Mouse (Mus musculus) heart, postnatal 0 days (tissue): ENCODE data around the gene Gadd45gip1. TPM values are rescaled to one million over a fixed set of nuclear protein-coding genes. Genes with fewer than 3 reads are reported as not detected.
"Not testable (repeated sequence)": the region's sequence is repeated elsewhere in the genome, so short reads cannot be mapped to it uniquely, and the experiment has no call there.

Experiments used
- ATAC-seq: fragments of 200-750 bp; cut with Nextera tagmentation; 2 replicates; pipeline ENCODE4 v1.8.0; 2017; ENCODE audit warnings: low read depth, moderate number of reproducible peaks, moderate library complexity; ENCODE audit not compliant: insufficient read depth
- DNase-seq: peaks from one replicate; pipeline ENCODE4 v3.0.0-alpha.2; 2016; ENCODE audit warnings: low spot score
- H3K27ac ChIP-seq: fragments of 300-500 bp; sonication (generic); 2 replicates; pipeline ENCODE4 v1.5.1; 2014; ENCODE audit warnings: low read depth, mild to moderate bottlenecking
- H3K27me3 ChIP-seq: fragments of 300-500 bp; sonication (generic); 2 replicates; pipeline ENCODE4 v1.6.1; 2014; ENCODE audit warnings: low read length, mixed read lengths; ENCODE audit not compliant: control insufficient read depth, insufficient read depth
- H3K36me3 ChIP-seq: fragments of 300-500 bp; sonication (generic); replicated peaks from 2 replicates; pipeline ENCODE4 v1.6.1; 2014; ENCODE audit warnings: low read length, mixed read lengths; ENCODE audit not compliant: control insufficient read depth, insufficient read depth
- H3K4me1 ChIP-seq: fragments of 300-500 bp; sonication (generic); 2 replicates; pipeline ENCODE4 v1.6.1; 2014; ENCODE audit warnings: antibody characterized with exemption; ENCODE audit not compliant: control insufficient read depth, insufficient read depth
- H3K4me2 ChIP-seq: fragments of 300-500 bp; sonication (generic); 2 replicates; pipeline ENCODE4 v1.6.1; 2014; ENCODE audit warnings: low read depth, mild to moderate bottlenecking, low read length, moderate library complexity
- H3K4me3 ChIP-seq: fragments of 300-500 bp; sonication (generic); 2 replicates; pipeline ENCODE4 v1.5.1; 2014; ENCODE audit warnings: low read depth, low read length
- H3K9ac ChIP-seq: fragments of 300-500 bp; sonication (generic); replicated peaks from 2 replicates; pipeline ENCODE4 v1.6.1; 2014; ENCODE audit warnings: low read depth, low read length, mixed read lengths
- H3K9me3 ChIP-seq: fragments of 300-500 bp; sonication (generic); replicated peaks from 2 replicates; pipeline ENCODE4 v1.6.1; 2016; ENCODE audit warnings: low read length; ENCODE audit not compliant: control insufficient read depth
- CTCF ChIP-seq: IDR thresholded peaks from 2 replicates; pipeline ENCODE4 v1.5.1; 2016; ENCODE audit warnings: antibody characterized with exemption, control low read depth, low read depth
- EP300 ChIP-seq: IDR thresholded peaks from 2 replicates; pipeline ENCODE4 v1.6.1; 2016; ENCODE audit warnings: antibody characterized with exemption, low read depth
- WGBS: fragments of 180-500 bp; shearing (Covaris S2); extraction: QIAGEN DNeasy Blood & Tissue Kit; methylation state at CpG from one replicate; pipeline ENCODE4 v1.1.7; 2014; 5-methylcytosine and 5-hydroxymethylcytosine counted together
- polyA plus RNA-seq: library from polyadenylated mRNA; unstranded; fragments of >200 nt; fragmentation: Nextera tagmentation; extraction: Ambion mirVana; gene quantifications from 2 replicates; pipeline ENCODE4 v1.2.1, GENCODE M21; 2015
- total RNA-seq: library from RNA; depleted of rRNA; stranded (reverse); fragments of >200 nt; gene quantifications from 2 replicates; pipeline ENCODE4 v1.2.3, GENCODE M21; 2014; ENCODE audit warnings: low replicate concordance

The Gadd45gip1 gene
- total and polyA plus RNA-seq, 2 experiments from 2014 or later, result 49.8 to 50.0 TPM

- H3K36me3 ChIP-seq, result no peaks in the 10 kb centered on the region
- 1% methylated on average over 18 of the region's 18 CpGs for WGBS
- no peak overlapping the region for H3K9ac ChIP-seq
- ATAC-seq (peak; percentile 79), DNase-seq (peak; percentile 61)
- TF ChIP-seq EP300 (no peak), CTCF (peak; percentile 81)
- no peak overlapping the region for H3K4me2 ChIP-seq
- H3K27me3 ChIP-seq, result no peaks in the 10 kb centered on the region
- H3K27ac ChIP-seq, result no peak overlapping the region
- H3K9me3 ChIP-seq, result no peaks in the 10 kb centered on the region
- no peak overlapping the region for H3K4me3 ChIP-seq
- no peaks in the 10 kb centered on the region for H3K4me1 ChIP-seq
Measured at GRCm38 (mm10) chr8:84823653-84824052, 7.7 kb upstream of the Gadd45gip1 start.

- DNase-seq (no peak), ATAC-seq (no peak)
- no peak overlapping the region for H3K27ac ChIP-seq
- H3K9me3 ChIP-seq, result no peaks in the 10 kb centered on the region
- WGBS, result 57% methylated on average over 4 of the region's 4 CpGs
- no peaks in the 10 kb centered on the region for H3K36me3 ChIP-seq
- TF ChIP-seq EP300 (no peak), CTCF (no peak)
- no peak overlapping the region for H3K9ac ChIP-seq
- H3K4me1 ChIP-seq, result no peaks in the 10 kb centered on the region
- no peak overlapping the region for H3K4me2 ChIP-seq
- H3K4me3 ChIP-seq, result no peak overlapping the region
- H3K27me3 ChIP-seq, result no peaks in the 10 kb centered on the region
Measured at GRCm38 (mm10) chr8:84825636-84826035, 5.7 kb upstream of the Gadd45gip1 start.

- WGBS, result 66% methylated on average over 2 of the region's 2 CpGs
- H3K9ac ChIP-seq, H3K9me3 ChIP-seq, ATAC-seq, H3K4me1 ChIP-seq, H3K27ac ChIP-seq, H3K36me3 ChIP-seq, H3K27me3 ChIP-seq, H3K4me3 ChIP-seq, DNase-seq, H3K4me2 ChIP-seq: not testable (repeated sequence)
Measured at GRCm38 (mm10) chr8:84826518-84826917, 4.8 kb upstream of the Gadd45gip1 start.

GRCm38 (mm10) chr8:84832034-84832717, 854 bp downstream of the Gadd45gip1 start:
- H3K27ac ChIP-seq, result peak overlapping the region; percentile 87
- peak; percentile 71 for DNase-seq
- peaks cover 35% of the 10 kb centered on the region for H3K36me3 ChIP-seq
- H3K4me2 ChIP-seq, result peak overlapping the region; percentile 93
- peak; percentile 77 for ATAC-seq
- peak overlapping the region; percentile 92 for H3K9ac ChIP-seq
- peak overlapping the region; percentile 72 for H3K4me3 ChIP-seq
- no peaks in the 10 kb centered on the region for H3K27me3 ChIP-seq
- H3K9me3 ChIP-seq, result no peaks in the 10 kb centered on the region
- peaks cover 8% of the 10 kb centered on the region for H3K4me1 ChIP-seq
- WGBS, result 1% methylated on average over 59 of the region's 59 CpGs
- TF ChIP-seq CTCF (no peak), EP300 (no peak)

- no peaks in the 10 kb centered on the region for H3K9me3 ChIP-seq
- peaks cover 8% of the 10 kb centered on the region for H3K4me1 ChIP-seq
- no peaks in the 10 kb centered on the region for H3K27me3 ChIP-seq
- 56% methylated on average over 10 of the region's 10 CpGs for WGBS
- ATAC-seq (no peak), DNase-seq (no peak)
- peak overlapping the region; percentile 87 for H3K27ac ChIP-seq
- TF ChIP-seq EP300 (no peak), CTCF (peak; percentile 18)
- peak overlapping the region; percentile 92 for H3K9ac ChIP-seq
- H3K4me3 ChIP-seq, result peak overlapping the region; percentile 72
- peaks cover 44% of the 10 kb centered on the region for H3K36me3 ChIP-seq
- peak overlapping the region; percentile 93 for H3K4me2 ChIP-seq
Measured at GRCm38 (mm10) chr8:84832759-84833742, 1.7 kb downstream of the Gadd45gip1 start.
